Mouse (Mus musculus) MEL (cell line): Measurements from ENCODE around the gene Amhr2.

Experiments used
- EP300 ChIP-seq, 2 experiments: IDR thresholded peaks; 2 replicates each; pipeline ENCODE4 v1.6.1; 2011; ENCODE audit warnings: improper control_type of control experiment in 2 of 2, low read length in 2 of 2, low read depth in 1 of 2, mild to moderate bottlenecking in 1 of 2
- MAFK ChIP-seq: IDR thresholded peaks from 2 replicates; pipeline ENCODE4 v1.6.1; 2011; ENCODE audit warnings: low read depth, mild to moderate bottlenecking, low read length, improper control_type of control experiment, borderline replicate concordance
- MXI1 ChIP-seq: IDR thresholded peaks from 2 replicates; pipeline ENCODE4 v1.6.1; 2011; ENCODE audit warnings: mild to moderate bottlenecking, low read depth, low read length, improper control_type of control experiment
- POLR2A ChIP-seq, 2 experiments: IDR thresholded peaks; 2 replicates each; pipeline ENCODE4 v1.6.1; 2011 to 2012; ENCODE audit warnings: low read length in 2 of 2, mild to moderate bottlenecking in 2 of 2, control low read depth in 1 of 2, improper control_type of control experiment in 1 of 2, low read depth in 1 of 2, moderate library complexity in 1 of 2; ENCODE audit not compliant: control insufficient read depth in 1 of 2, insufficient read depth in 1 of 2, poor library complexity in 1 of 2
- ZNF384 ChIP-seq: IDR thresholded peaks from 2 replicates; pipeline ENCODE4 v1.6.1; 2012; ENCODE audit warnings: low read depth, mild to moderate bottlenecking, inconsistent platforms, low read length, improper control_type of control experiment

DNA sequence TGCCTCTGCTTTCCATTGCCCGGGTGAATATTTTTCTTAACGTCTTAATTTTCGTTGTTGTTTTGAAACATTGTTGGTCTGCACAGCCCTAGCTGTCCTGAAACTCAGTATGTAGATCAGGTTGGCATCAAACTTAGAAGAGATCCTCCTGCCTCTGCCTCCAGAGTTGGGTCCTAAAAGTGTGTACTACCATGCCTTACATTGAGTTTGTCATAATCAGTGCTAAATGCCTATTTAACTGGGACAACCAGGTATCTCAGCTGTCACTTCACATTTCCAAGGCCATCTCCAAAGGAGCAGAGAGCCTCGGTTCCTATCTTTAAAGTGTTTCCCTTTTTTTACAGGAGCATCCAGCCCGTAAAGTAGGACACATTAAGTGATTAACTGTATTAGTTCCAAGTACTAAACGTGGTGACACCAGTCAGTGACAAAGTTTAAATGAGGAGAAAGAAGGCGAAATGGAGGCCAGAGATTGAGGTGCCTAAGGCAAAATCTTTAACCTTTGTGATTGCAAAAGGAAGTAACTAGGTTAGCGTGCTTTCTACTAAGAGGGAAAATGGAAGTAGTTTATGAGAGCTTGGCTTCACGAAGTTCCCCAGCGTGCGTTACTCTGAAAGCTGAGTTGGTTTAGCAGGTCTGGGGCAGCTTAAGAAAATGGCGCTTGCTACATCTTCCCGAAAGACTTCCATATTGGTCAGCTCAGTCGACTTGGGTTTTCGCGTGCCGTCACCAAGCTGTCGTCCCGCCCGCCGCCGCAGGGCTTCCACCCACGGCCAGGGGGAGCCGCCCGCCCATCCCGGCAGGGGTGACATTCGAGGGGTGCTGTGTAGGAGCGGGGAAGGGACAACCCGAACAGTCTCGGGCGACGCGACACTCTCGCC, 40.3 kb upstream of the Amhr2 start:
- TF ChIP-seq ZNF384 = no peak
- TF ChIP-seq POLR2A (IDR thresholded peaks at IDR 0.05; ENCODE audit: control insufficient read depth in 1 of 2, insufficient read depth in 1 of 2, low read depth in 1 of 2, low read length in 2 of 2, poor library complexity in 1 of 2) = peak in 1 of 2 experiments; percentile 96; a peak in 2 of 4 replicates
- TF ChIP-seq MXI1 = peak; percentile 55
- TF ChIP-seq EP300 (IDR thresholded peaks at IDR 0.05; ENCODE audit: low read depth in 1 of 2, low read length in 2 of 2) = peak in 1 of 2 experiments; percentile 20; a peak in 1 of 4 replicates
- TF ChIP-seq MAFK = no peak
